Mouse (Mus musculus): Measurements from ENCODE around the gene Ndst4.

Gene Ndst4

DNA sequence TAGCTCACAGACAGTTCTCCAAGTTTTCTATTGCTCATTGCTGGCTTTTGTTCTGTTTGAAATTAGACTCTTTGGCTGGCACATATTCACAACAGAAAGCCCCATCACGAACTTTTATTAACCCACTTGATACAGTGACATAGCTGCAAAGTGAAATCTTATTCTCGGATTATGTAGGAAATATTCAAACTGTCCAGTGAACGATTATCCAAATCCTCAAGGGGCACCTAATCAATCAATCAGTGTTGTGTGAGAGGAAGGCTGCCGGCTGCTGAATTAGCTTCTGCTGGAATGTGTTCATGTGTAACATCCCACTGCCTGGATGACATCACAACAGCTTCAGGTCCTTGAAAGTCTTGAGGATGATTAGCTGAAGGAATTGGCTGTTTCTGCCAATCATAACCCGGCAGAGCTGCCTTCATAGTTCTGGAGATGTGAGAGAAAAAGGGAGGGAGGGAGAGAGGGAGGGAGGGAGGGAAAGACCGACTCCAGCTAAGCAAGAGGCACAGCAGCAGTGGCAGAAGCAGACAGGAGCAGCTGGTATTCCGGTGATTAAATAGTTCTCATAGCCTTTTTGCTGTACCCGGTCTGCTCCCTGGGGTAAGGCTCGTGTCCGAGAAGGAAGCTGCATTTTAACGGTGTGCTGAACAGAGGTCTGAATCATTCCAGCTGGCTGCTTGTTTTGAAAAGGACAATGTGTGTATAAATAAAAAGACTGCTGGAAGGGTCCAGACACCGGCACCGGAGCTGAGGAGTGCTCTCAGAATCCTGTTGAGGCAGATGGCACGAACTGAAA, at the start of gene Ndst4:
TSS of gene Ndst4 (plus strand) at position 476 of the 796 bp plus-strand sequence.
- DNase-seq (ENCODE audit: low spot score in 2 of 2) = no peak

DNA sequence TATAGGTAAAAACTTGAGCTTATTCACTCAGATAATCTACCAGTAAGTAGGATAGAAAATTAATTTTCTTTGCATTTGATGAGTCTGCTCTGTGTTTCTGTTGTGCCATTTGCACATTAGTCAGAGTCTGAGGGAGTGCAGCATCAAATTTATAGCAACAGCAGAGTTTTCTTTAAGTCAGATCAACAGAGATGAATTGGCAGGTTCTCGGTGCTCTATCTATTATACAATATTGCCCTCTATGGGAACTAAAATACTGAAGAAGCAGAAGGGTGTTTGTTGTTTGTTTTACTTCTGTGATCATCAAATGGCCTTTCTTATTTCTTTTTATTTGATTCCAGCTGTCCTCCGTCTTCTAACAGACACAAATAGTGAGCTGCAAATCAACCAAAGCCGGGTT, 6.4 kb upstream of the Ndst4 start:
- no peak for DNase-seq (ENCODE audit: low spot score in 2 of 2)

DNA sequence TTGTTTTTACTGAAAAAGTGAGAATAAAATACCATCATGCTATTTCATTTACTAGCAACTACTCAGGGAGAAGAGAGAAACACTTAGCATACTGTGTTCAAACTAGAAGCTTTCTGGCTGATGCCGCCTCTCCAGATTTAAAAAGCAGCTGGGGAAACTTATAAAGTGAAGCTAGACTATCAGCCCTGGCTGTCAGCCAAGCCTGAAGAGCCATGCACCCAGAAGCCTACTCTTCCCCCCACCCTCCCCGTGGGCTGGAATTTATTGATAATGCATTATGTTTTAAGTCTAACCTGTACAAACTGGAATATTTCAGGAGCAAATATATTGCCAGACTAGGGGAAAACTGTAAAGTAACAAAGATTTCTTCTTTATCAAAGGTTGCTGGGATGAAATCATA, 2.6 kb downstream of the Ndst4 start:
- DNase-seq (ENCODE audit: low spot score in 2 of 2) = no peak

DNA sequence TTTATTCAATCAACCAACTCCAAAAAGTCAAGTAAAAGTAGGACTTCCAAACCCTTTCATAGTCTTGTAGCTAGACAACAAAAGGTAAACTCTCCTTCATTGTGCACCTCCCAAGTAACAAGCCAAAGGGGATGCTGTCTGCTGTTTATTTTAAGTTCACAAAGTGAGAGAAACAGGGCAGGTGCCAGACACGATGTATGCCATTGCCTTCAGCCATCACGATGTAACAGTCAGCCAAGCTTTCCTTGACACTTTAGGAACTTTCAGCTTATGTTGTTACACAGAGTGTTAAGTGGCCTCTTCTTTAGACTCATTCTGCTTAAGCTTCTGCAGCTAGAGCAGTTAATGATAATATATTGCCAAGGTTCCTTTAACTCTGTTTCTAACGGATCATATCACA, 3.1 kb downstream of the Ndst4 start:
- no peak for DNase-seq (ENCODE audit: low spot score in 2 of 2)

DNA sequence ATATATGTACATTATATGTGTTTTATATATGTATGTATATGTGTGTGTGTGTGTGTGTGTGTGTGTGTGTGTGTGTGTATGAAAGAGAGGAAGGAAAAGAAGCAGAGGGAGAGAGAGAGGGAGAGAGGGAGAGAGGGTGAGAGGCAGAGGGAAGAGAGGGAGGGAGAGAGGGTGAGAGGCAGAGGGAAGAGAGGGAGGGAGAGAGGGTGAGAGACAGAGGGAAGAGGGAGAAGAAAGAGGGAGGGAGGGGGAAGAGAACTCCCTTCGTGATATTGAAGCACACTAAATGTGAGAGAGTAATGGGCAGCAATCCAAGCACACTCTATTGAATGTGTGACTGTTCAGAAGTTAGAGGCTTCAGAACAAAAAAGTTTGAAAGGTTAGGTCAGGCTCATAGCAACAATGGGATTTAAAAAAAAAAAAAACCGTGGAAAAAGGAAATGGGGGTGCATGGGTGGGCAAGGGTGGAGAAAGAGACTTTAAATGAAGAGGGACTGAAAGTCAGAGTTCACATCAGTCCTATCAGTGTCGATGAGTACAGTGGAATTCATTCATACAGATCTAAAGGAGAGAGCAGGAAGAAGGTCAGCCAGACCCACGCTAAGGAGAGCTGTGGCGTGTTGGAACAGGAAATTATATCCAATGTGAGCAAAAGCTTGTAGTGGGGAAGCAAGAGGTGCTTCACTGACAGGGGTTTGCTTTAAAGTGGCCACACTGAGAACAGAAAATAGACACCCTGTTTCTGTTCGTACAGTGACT, 63.2 kb downstream of the Ndst4 start:
- no peak for DNase-seq (ENCODE audit: low spot score in 2 of 2)

DNA sequence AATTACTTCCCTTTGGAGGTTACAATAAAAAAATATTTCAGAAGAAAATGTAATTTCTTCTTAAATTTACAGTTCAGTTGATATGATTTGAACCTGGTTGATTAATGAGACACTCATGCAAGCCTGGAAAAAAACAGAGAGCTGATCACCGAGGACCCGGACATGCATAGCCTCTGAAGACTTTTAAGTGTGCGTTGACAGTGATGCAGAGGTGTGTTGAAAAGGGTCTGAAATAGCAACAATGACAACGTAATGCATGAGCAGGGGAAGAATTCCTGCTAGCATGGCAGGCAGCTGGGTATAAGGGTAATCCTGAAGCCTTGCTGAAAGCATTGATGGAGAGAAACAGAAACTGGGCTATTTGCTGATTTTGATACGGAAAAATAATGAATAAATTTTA, 106.2 kb downstream of the Ndst4 start:
- DNase-seq (ENCODE audit: low spot score in 2 of 2) = no peak

GRCm38 (mm10) chr3:125533371-125533770, 129.5 kb downstream of the Ndst4 start:
- no peak for DNase-seq (ENCODE audit: low spot score in 2 of 2)

DNA sequence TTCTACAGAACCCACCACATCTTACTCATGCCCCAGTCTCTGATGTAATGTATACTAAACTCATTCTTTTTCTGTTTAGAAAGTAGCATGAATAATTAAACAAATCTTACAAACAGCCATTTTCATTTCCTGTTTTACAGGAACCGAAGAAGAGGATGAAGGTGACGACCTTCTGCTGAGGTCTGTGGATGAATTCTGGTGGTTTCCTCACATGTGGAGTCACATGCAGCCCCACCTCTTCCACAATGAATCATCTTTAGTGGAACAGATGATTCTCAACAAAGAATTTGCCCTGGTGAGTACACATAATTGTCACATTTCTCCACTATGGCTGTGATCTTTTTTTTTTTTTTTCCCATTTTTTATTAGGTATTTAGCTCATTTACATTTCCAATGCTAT, 166.7 kb downstream of the Ndst4 start:
- DNase-seq (ENCODE audit: low spot score in 2 of 2) = no peak

DNA sequence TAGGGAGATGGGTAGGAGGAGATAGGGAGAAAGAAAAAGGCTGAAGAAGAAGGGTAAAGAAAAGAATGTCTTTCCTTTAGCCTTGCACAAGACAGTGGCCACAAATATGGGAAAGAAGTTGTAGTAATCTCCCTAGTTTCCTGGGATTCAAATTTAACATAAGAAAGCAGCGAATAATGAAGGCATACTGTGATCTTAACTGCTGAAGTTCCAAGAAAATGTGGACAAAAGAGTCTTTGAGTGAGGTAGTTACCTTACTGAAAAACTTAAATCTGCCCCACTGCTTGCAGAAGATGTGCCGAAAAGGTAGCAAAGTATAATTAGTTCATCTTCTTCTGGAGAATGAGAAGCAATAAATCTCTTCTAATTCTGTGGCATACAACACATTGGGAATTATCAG, 228.4 kb downstream of the Ndst4 start:
- no peak for DNase-seq (ENCODE audit: low spot score in 2 of 2)

GRCm38 (mm10) chr3:125655009-125655635, 251.2 kb downstream of the Ndst4 start:
- DNase-seq (ENCODE audit: low spot score in 2 of 2) = no peak

GRCm38 (mm10) chr3:125660114-125660717, 256.3 kb downstream of the Ndst4 start:
- DNase-seq (ENCODE audit: low spot score in 2 of 2) = no peak

DNA sequence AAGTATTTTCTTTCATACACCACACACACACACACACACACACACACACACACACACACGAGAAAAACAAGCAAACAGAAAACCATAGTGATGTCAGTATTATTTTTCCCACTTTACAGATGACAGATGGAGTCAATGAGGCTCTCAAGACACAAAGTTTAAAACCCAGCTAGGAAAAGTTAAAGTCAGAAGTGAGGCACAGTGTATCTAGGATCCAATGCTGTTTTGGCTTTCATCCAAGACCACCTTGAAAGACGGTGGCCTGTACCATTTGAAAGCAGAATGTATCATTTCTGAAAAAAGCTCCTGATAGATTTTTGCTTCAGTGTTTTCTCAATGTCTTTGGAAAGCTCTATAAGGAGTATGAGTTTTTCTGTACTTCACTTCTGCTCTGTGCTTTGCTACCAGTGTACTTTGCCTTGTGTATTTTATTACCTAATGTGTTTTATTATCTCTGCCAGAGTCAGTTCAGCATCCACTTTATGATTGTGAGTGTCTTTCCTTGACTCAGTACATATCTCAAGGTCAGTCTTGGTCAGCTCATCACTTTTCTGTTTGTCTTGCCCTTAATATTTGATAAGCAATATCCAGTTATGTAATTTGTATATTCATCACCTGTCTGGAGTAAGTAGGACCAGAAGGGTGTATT, 257.1 kb downstream of the Ndst4 start:
- no peak for DNase-seq (ENCODE audit: low spot score in 2 of 2)

DNA sequence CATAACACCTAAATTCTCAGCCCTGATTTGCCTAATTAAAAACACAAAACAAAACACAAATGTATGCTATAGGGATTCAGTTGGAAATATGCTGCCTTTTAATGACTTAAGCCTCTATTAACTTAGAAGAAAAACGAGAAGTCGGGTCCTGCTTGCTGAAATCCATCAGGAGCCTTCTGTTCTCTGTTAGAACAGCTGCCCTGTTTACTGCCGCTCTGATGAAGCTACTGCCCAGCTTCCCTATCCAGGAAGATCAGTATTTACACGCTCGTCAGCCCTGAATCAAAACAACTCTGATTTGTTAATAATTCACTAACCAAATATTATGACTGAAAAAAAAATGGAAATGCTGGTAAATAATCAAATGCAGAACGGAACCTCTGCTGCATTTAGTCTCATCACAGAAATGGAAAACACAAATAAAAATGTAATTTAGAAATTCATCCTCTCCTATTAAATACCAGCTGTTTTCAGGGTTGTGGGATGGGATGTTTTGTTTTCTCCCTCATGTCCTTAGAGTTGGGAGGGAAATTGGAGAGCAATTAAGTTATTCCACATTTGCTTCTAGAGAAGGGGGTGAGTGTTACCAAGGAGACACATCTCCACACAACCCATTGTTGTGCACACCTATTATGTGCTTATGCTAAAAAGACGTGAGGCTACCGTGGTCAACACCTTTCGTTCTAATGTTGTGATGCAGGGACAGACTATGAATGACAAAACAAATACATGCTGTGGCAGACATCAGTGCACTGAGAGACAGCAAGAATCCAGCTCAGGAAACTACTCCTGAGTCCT, 270.3 kb downstream of the Ndst4 start:
- no peak for DNase-seq (ENCODE audit: low spot score in 2 of 2)

DNA sequence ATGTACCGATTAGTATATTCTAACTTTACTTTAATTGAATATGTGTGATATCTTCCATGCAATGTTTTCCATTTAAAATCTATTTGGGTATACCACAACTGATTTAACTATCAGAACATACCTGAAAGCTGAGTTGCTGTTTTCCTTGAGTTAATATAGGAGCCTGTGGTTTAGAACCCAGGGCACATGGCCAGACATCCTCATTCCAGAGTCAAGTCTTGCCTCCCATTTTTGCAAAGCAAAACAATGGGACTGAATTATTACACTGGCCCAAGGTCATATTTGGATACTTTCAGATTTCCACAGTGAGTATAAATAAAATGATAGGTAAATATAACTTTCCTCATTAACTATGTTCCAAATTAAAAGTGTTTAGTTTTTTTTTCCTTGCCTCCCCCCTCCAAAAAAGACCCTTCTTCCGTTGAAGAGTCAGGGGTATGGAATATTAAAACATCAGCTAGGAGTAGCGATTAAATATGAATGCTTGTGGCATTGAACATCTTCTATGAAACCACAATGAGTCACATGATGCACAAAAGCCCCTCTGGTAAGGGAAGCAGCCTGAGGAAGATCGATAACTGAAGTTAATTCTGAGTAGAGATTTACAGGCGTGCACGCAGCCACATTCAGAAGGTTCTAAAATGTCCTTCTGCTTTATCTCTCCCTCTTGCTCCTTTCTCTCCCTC, 271.5 kb downstream of the Ndst4 start:
- no peak for DNase-seq (ENCODE audit: low spot score in 2 of 2)

- DNase-seq (ENCODE audit: low spot score in 2 of 2) = no peak
Observed at GRCm38 (mm10) chr3:125678924-125679323, 275.0 kb downstream of the Ndst4 start.

DNA sequence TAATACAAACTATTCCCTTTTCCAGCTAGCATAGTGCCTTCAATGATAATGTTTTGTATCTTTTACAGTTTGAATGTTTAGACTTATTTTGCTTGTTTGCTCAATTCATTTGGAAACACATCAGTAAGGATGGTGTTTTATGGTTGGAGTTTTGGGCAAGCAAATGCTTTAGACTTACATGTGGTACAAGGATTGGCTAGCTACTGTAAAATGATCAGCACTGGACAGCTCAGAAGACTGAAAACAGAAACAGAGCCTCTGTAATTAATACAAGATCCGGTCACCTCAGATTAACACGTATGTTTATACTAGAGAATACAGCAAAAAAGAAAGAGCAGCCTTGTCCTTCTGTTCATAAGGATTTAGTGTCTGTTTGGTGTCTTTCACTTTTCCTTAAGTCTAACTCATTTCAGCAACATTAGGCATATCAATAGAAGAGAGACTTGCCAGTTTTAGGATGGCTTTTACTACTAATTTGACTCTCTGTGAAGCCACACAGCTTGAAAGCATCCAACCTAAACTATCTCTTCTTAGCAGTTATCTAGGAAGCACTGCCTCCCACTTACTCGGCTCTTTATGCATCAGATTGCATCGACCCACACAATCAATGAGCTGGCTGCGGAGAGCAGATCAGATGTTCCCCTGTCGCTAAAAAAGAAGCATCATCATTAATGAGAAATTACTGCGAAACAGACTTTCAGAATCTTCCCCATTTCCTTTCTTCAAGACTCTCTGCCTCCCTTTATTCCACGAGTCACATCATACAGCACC, 279.8 kb downstream of the Ndst4 start:
- DNase-seq (ENCODE audit: low spot score in 2 of 2) = no peak

DNA sequence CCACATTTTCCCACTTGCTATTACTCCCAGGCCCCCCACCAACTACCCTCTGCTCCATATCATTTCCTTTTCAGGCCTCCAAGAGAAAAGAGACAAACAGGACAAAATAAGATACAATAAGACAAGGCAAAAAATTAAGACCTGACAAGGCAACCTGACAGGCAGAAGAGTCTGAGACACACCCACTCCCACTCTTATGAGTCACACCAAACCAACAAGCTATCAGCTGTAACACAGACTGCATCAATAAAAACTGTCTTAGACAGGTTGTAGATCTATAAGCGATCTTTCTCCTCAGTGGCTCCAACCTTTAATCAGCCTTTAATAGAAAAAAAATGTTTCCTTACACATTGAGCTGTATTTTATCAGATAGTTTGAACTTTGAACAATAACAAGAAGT, 280.7 kb downstream of the Ndst4 start:
- no peak for DNase-seq (ENCODE audit: low spot score in 2 of 2)

GRCm38 (mm10) chr3:125687601-125688000, 283.7 kb downstream of the Ndst4 start:
- no peak for DNase-seq (ENCODE audit: low spot score in 2 of 2)

DNA sequence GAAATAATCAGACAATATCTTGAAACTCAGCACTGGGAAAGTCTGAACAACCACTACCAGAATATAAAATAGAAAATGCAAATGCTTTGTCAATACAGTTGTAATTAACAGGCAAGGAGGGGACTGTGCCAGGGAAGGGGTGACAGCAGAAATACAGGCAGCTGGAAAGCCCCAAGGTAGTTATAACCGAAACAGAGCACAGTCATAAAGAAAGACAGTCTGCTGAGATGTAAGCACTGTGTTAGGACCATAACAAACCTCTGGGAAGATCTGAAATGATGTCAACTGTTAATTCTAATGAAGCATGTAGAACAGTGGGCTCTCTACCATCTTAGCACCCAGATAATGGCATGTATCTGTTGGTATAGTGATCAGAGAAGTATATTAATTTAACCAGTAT, 287.1 kb downstream of the Ndst4 start:
- no peak for DNase-seq (ENCODE audit: low spot score in 2 of 2)

- no peak for DNase-seq (ENCODE audit: low spot score in 2 of 2)
Observed at GRCm38 (mm10) chr3:125722953-125723352, 319.1 kb downstream of the Ndst4 start.

Measured in urinary bladder, postnatal 36 days (tissue).